26 mouse cellular contexts compared by ENCODE assay signal in genomic region chr9:45806847-45807246, GRCm38 (mm10). TPM values are rescaled to one million over a fixed set of nuclear protein-coding genes. Genes with fewer than 3 reads are reported as not detected.
DNase-seq lines count a peak whose midpoint lies in the region; ATAC-seq and TF ChIP-seq lines count a peak whose summit lies in the region.
"Had no signal": no experiment of that assay in that cellular context is flagged by ENCODE, and none has a peak within 500 bp of the region (broad histone marks: within the 10 kb centered on the region; RNA-seq: fewer than 3 reads in every experiment).

No protein-coding gene starts in this region.

- no peak for TF ChIP-seq CTCF in E14TG2a.4 (conservative IDR thresholded peaks at IDR 0.05; ENCODE audit: low read length)
- TF ChIP-seq CTCF in kidney, postnatal 0 days (IDR thresholded peaks at IDR 0.05; ENCODE audit: low read depth), result no peak

- ATAC-seq in intestine, embryonic 16.5 days, result peak; percentile 90
- peak; percentile 69; the same call in 1 of the 2 replicates for ATAC-seq in kidney, postnatal 0 days (replicated peaks; ENCODE audit: low FRiP score, low read depth)
- no peak for ATAC-seq in midbrain, embryonic 14.5 days (ENCODE audit: low FRiP score, low TSS enrichment)
- ATAC-seq: forebrain, embryonic 15.5 days; inflammation-experienced regulatory T-cells, adult 6 months; midbrain, embryonic 13.5 days had no signal

- no peaks in the 10 kb centered on the region for H3K27me3 ChIP-seq in E14TG2a.4 (ENCODE audit: insufficient read depth, low read length)
- H3K27me3 ChIP-seq in intestine, embryonic 16.5 days (replicated peaks; ENCODE audit: control insufficient read depth, insufficient read depth, low read length), result no peaks in the 10 kb centered on the region
- H3K27me3 ChIP-seq in kidney, postnatal 0 days (ENCODE audit: insufficient read depth, low read length), result no peaks in the 10 kb centered on the region
- H3K27me3 ChIP-seq in midbrain, embryonic 14.5 days (ENCODE audit: control insufficient read depth, insufficient read depth, low read length), result no peaks in the 10 kb centered on the region
- H3K27me3 ChIP-seq: CH12.LX; embryonic facial prominence, embryonic 13.5 days; forebrain, embryonic 15.5 days; hindbrain, embryonic 13.5 days; liver, embryonic 13.5 days; midbrain, embryonic 13.5 days; neural tube, embryonic 12.5 days; stomach, embryonic 15.5 days had no signal

- peak overlapping the region; percentile 7; the same call in 1 of the 2 replicates for H3K4me2 ChIP-seq in intestine, embryonic 16.5 days (ENCODE audit: low read depth, low read length)
- H3K4me2 ChIP-seq in kidney, postnatal 0 days (ENCODE audit: low read length), result no peak overlapping the region
- H3K4me2 ChIP-seq in midbrain, embryonic 14.5 days (ENCODE audit: low read length), result no peak overlapping the region
- H3K4me2 ChIP-seq: embryonic facial prominence, embryonic 13.5 days; forebrain, embryonic 15.5 days; hindbrain, embryonic 13.5 days; liver, embryonic 13.5 days; lung, embryonic 14.5 days; midbrain, embryonic 13.5 days; neural tube, embryonic 12.5 days; stomach, embryonic 15.5 days had no signal

- H3K9me3 ChIP-seq in E14TG2a.4 (ENCODE audit: low read length), result no peaks in the 10 kb centered on the region
- H3K9me3 ChIP-seq in intestine, embryonic 16.5 days (ENCODE audit: control insufficient read depth, low read length), result no peaks in the 10 kb centered on the region
- H3K9me3 ChIP-seq in kidney, postnatal 0 days (replicated peaks; ENCODE audit: low read length), result no peaks in the 10 kb centered on the region
- H3K9me3 ChIP-seq in midbrain, embryonic 14.5 days (ENCODE audit: control insufficient read depth, low read length), result no peaks in the 10 kb centered on the region
- H3K9me3 ChIP-seq: embryonic facial prominence, embryonic 13.5 days; forebrain, embryonic 15.5 days; hindbrain, embryonic 13.5 days; midbrain, embryonic 13.5 days; neural tube, embryonic 12.5 days; stomach, embryonic 15.5 days had no signal

- peaks cover 5% of the 10 kb centered on the region for H3K36me3 ChIP-seq in E14TG2a.4 (ENCODE audit: insufficient read depth, low read length)
- 0 out of 2 replicates have a peak, but pooled peaks cover 2% of the 10 kb centered on the region for H3K36me3 ChIP-seq in intestine, embryonic 16.5 days (ENCODE audit: control insufficient read depth, insufficient read depth, low read length)
- H3K36me3 ChIP-seq in kidney, postnatal 0 days (ENCODE audit: insufficient read depth, low read length), result 0 out of 2 replicates have a peak, but pooled peaks cover 13% of the 10 kb centered on the region
- peaks cover 33% of the 10 kb centered on the region for H3K36me3 ChIP-seq in midbrain, embryonic 14.5 days (ENCODE audit: control insufficient read depth, insufficient read depth, low read length)

- H3K9ac ChIP-seq in intestine, embryonic 16.5 days (ENCODE audit: low read depth, low read length), result peak overlapping the region; percentile 44
- H3K9ac ChIP-seq in kidney, postnatal 0 days (ENCODE audit: low read depth, low read length), result no peak overlapping the region
- H3K9ac ChIP-seq in midbrain, embryonic 14.5 days (replicated peaks; ENCODE audit: low read length), result no peak overlapping the region
- H3K9ac ChIP-seq: forebrain, embryonic 15.5 days; hindbrain, embryonic 13.5 days; liver, embryonic 13.5 days; lung, embryonic 14.5 days; midbrain, embryonic 13.5 days; neural tube, embryonic 12.5 days; stomach, embryonic 15.5 days had no signal

- peaks cover 38% of the 10 kb centered on the region for H3K4me1 ChIP-seq in E14TG2a.4 (replicated peaks; ENCODE audit: low read depth, low read length)
- H3K4me1 ChIP-seq in intestine, embryonic 16.5 days (ENCODE audit: control insufficient read depth, insufficient read depth, low read length), result 0 out of 2 replicates have a peak, but pooled peaks cover 7% of the 10 kb centered on the region
- H3K4me1 ChIP-seq in kidney, postnatal 0 days (replicated peaks; ENCODE audit: insufficient read depth, low read length), result no peaks in the 10 kb centered on the region
- H3K4me1 ChIP-seq in midbrain, embryonic 14.5 days (ENCODE audit: control insufficient read depth, insufficient read depth, low read length), result no peaks in the 10 kb centered on the region
- H3K4me1 ChIP-seq: megakaryocyte, embryonic 14.5 days; midbrain, embryonic 13.5 days; neural tube, embryonic 12.5 days; stomach, embryonic 15.5 days had no signal

- peak overlapping the region; percentile 4; the same call in 1 of the 2 replicates for H3K27ac ChIP-seq in intestine, embryonic 16.5 days (ENCODE audit: low read length)
- H3K27ac ChIP-seq in kidney, postnatal 0 days, result no peak overlapping the region
- no peak overlapping the region for H3K27ac ChIP-seq in midbrain, embryonic 14.5 days (replicated peaks; ENCODE audit: low read depth, low read length)
- H3K27ac ChIP-seq: embryonic facial prominence, embryonic 13.5 days; forebrain, embryonic 15.5 days; hindbrain, embryonic 13.5 days; liver, embryonic 13.5 days; midbrain, embryonic 13.5 days; neural tube, embryonic 12.5 days; stomach, embryonic 15.5 days had no signal

- WGBS in intestine, embryonic 16.5 days, result 86% methylated on average over 11 of the region's 11 CpGs
- 87% methylated on average over 11 of the region's 11 CpGs for WGBS in kidney, postnatal 0 days
- WGBS in large intestine, adult 2 months, result 42% methylated on average over 11 of the region's 11 CpGs
- 91% methylated on average over 11 of the region's 11 CpGs for WGBS in midbrain, embryonic 14.5 days

- no peak for DNase-seq in kidney, postnatal 0 days (ENCODE audit: low spot score)
- DNase-seq in large intestine, adult 2 months (ENCODE audit: low read depth, low spot score), result peak; percentile 33
- no peak for DNase-seq in gastrocnemius, postnatal 10 days
- no peak for DNase-seq in frontal cortex, postnatal 10 days (ENCODE audit: low spot score in 2 of 2)
- no peak for DNase-seq in midbrain, embryonic 14.5 days
- DNase-seq: adrenal gland, postnatal 10 days; B cell, adult 2 months; cerebellum, adult 18-20 months; cerebellum, postnatal 25 days; embryo, embryonic 11 days; liver, embryonic 13.5 days; lung, embryonic 14.5 days; thymus, adult 18-20 months; thymus, postnatal 36 days had no signal

- peak overlapping the region; percentile 72 for H3K4me3 ChIP-seq in E14TG2a.4 (replicated peaks; ENCODE audit: low read length)
- no peak overlapping the region for H3K4me3 ChIP-seq in intestine, embryonic 16.5 days (ENCODE audit: low read length)
- H3K4me3 ChIP-seq in kidney, postnatal 0 days (replicated peaks; ENCODE audit: low read depth, low read length), result no peak overlapping the region
- no peak overlapping the region for H3K4me3 ChIP-seq in midbrain, embryonic 14.5 days (replicated peaks; ENCODE audit: low read depth, low read length)
- H3K4me3 ChIP-seq: embryonic facial prominence, embryonic 13.5 days; erythroblast, embryonic 14.5 days; forebrain, embryonic 15.5 days; hindbrain, embryonic 13.5 days; liver, embryonic 13.5 days; megakaryocyte, embryonic 14.5 days; midbrain, embryonic 13.5 days; neural tube, embryonic 12.5 days; stomach, embryonic 15.5 days had no signal

RNA-seq across cellular contexts. Expression of gene Cep164, which starts 21.6 kb away (rescaled TPM):
- 20.6 and 21.6 TPM in 2 replicates for polyA plus RNA-seq in intestine, embryonic 16.5 days (2015; fragmentation: Nextera tagmentation; extraction: Ambion mirVana)
- 20.1 and 20.6 TPM in 2 replicates for polyA plus RNA-seq in kidney, postnatal 0 days (2015; fragmentation: Nextera tagmentation; extraction: Ambion mirVana)
- polyA plus RNA-seq in large intestine, adult 2 months (2012; rRNA removed), result 9.2 and 13.1 TPM in 2 replicates
- total RNA-seq in gastrocnemius, postnatal 10 days (2021), result 1 to 10 TPM; 3.3 to 7.2 TPM
- polyA plus RNA-seq in midbrain, embryonic 14.5 days (2014; fragmentation: Nextera tagmentation; extraction: Ambion mirVana), result 13.0 and 18.0 TPM in 2 replicates

RNA-seq across cellular contexts. Expression of gene Bace1, which starts 31.5 kb away (rescaled TPM):
- polyA plus RNA-seq in intestine, embryonic 16.5 days (2015; fragmentation: Nextera tagmentation; extraction: Ambion mirVana), result 17.8 TPM in 2 replicates
- polyA plus RNA-seq in kidney, postnatal 0 days (2015; fragmentation: Nextera tagmentation; extraction: Ambion mirVana), result 26.5 and 29.1 TPM in 2 replicates
- 4.4 and 6.2 TPM in 2 replicates for polyA plus RNA-seq in large intestine, adult 2 months (2012; rRNA removed)
- 10 to 100 TPM; 41.8 to 43.4 TPM for total RNA-seq in gastrocnemius, postnatal 10 days (2021)
- polyA plus RNA-seq in midbrain, embryonic 14.5 days (2014; fragmentation: Nextera tagmentation; extraction: Ambion mirVana), result 46.5 and 56.5 TPM in 2 replicates
